Mouse (Mus musculus): ENCODE measurements around the gene Olfr921. TPM values are rescaled to one million over a fixed set of nuclear protein-coding genes. Genes with fewer than 3 reads are reported as not detected.

The Olfr921 gene
- polyA plus RNA-seq (2015; fragmentation: Nextera tagmentation; extraction: Ambion mirVana): not detected in 2 replicates

DNA sequence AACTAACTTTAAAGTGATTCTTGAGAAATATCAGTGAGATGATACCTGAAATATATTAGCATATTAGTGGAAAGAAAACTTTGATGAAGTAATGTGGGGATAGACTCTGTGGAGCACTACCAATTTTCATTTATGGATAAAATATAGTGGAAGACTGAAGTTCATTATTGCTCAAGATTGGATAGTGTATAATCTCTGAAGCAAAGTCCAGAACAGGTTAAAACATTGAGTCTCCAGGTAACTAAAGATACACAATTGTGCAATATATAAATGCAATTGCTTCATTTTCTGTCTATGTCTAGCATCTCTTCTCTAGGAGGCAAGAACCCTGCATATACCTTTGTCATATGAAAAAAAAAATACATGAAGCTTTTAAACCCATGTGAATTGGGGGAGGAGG, at the start of gene Olfr921:
TSS of gene Olfr921 (plus strand) at position 301 of the 400 bp plus-strand sequence.
- Histone ChIP-seq H3K27ac (no peak within 1 kb of the TSS), H3K4me3 (no peak within 1 kb of the TSS), H3K36me3 (no peaks in the 10 kb centered on the region), H3K4me2 (no peak within 1 kb of the TSS), H3K4me1 (no peaks in the 10 kb centered on the region), H3K9ac (no peak within 1 kb of the TSS), H3K9me3 (no peaks in the 10 kb centered on the region), H3K27me3 (no peaks in the 10 kb centered on the region)
- ATAC-seq (ENCODE audit: borderline replicate concordance, extremely low read depth, low FRiP score, low TSS enrichment): no peak

DNA sequence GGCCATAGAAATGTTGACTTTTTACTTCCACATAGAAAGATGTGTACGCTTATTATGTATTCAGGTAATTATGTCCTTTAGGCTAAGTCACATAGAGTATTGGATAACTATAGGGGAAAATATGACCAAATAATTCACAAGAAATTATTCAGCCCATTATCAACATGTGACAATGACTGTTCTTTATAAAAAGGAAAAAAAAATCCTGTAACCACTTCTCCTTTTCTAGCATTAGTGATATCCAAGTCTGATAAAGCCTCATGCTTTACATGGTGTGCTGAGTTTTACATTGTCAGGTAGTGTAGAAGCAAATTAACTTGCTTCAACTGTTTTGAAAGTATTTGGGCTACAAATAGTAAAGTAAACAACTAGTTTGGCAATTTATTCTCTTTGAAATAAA, 48.8 kb upstream of the Olfr921 start:
- Histone ChIP-seq H3K4me1 (peaks cover 6% of the 10 kb centered on the region), H3K9me3 (no peaks in the 10 kb centered on the region)
- 88% methylated on average over 1 of the region's 1 CpGs for WGBS

DNA sequence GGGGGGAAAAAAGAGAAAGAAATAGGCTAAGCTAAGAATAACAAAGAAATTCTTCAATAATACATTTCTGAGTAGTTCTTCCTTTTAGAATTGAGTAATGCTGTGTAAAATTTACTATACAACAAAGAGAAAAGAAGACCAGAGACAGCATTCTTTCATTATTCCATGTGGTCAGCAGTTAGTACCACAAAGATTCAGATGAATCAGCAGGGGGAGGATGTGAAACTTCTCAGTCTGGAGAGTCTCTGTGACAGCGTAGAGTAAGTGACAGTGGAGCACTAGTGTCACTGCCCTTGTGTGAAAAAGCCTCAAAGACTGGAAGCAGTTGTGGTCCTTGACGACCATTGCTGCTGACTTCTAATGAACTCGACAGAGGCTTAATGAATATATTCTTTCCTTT, 44.6 kb upstream of the Olfr921 start:
- 71% methylated on average over 3 of the region's 3 CpGs for WGBS
- H3K27ac ChIP-seq: no peak overlapping the region
- no peak overlapping the region for H3K9ac ChIP-seq
- ATAC-seq (ENCODE audit: borderline replicate concordance, extremely low read depth, low FRiP score, low TSS enrichment): no peak
- no peak overlapping the region for H3K4me2 ChIP-seq
- H3K4me3 ChIP-seq: no peak overlapping the region
- no peaks in the 10 kb centered on the region for H3K4me1 ChIP-seq
- peaks cover 7% of the 10 kb centered on the region; the same call in 1 of the 2 replicates for H3K36me3 ChIP-seq
- no peaks in the 10 kb centered on the region for H3K9me3 ChIP-seq
- H3K27me3 ChIP-seq: no peaks in the 10 kb centered on the region

More for the DNA sequence above, 48.8 kb upstream of the Olfr921 start:
- Histone ChIP-seq H3K36me3 (peaks cover 4% of the 10 kb centered on the region; the same call in 1 of the 2 replicates), H3K4me2 (no peak overlapping the region), H3K9ac (no peak overlapping the region), H3K27ac (no peak overlapping the region), H3K4me3 (no peak overlapping the region), H3K27me3 (no peaks in the 10 kb centered on the region)
- no peak for ATAC-seq (ENCODE audit: borderline replicate concordance, extremely low read depth, low FRiP score, low TSS enrichment)

DNA sequence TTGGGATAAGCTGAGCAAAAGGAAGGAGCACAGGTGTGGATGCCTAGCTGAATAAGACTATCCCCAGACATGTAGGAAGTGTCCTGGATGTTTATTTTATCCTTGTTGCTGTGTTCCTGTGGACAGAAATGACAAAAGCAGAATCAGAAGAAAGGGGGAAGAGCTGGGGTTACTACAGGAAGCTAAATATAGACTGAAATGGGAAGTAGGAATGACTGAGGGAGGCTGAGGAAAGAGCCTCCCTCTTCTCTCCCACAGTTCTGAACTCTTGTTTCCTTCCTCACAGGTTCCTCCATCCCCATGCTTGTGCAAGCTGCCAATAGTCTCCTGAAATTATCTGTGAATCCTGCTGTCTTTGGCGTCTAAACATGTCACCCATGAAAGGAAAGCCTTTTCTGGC, 31.5 kb upstream of the Olfr921 start:
- H3K9me3 ChIP-seq: no peaks in the 10 kb centered on the region
- no peak for ATAC-seq (ENCODE audit: borderline replicate concordance, extremely low read depth, low FRiP score, low TSS enrichment)
- H3K4me1 ChIP-seq: no peaks in the 10 kb centered on the region
- H3K27ac ChIP-seq: no peak overlapping the region
- H3K36me3 ChIP-seq: 0 out of 2 replicates have a peak, but pooled peaks cover 6% of the 10 kb centered on the region
- H3K4me3 ChIP-seq: no peak overlapping the region
- H3K9ac ChIP-seq: no peak overlapping the region
- H3K27me3 ChIP-seq: no peaks in the 10 kb centered on the region
- WGBS: 84% methylated on average over 1 of the region's 1 CpGs
- H3K4me2 ChIP-seq: no peak overlapping the region

DNA sequence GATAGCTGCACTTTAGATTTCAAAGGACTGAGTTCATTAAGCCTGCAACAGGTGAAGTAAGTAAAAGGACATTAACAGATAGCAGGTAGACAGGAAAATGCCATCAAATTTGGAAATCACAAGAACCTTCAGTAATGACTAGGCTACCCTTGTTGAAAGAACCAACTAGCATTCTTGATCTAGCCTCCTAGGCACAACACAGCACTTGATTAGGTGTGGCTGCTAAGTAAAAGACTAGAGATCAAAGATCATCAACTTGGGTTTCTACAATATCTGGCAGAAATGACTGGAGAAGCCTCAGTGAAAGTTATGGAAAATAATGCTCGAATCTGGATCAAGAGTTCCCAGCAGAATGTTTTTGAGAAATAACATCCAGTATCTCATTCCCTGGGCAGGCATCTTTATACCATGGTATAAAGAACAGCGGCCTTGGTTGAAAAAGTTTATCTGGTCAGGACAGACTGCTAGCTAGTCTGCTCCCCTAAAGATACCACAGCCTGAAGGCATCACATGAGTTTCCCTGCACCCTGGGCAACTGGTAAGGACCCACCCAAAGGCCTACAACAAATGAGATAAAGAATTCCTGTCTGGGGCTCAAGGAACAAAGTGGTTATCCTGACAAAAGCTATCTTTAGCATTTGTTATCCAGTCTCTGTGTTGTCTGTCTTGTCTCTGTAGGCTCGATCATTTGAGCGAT, 28.1 kb upstream of the Olfr921 start:
- no peak for ATAC-seq (ENCODE audit: borderline replicate concordance, extremely low read depth, low FRiP score, low TSS enrichment)
- 86% methylated on average over 4 of the region's 4 CpGs for WGBS

DNA sequence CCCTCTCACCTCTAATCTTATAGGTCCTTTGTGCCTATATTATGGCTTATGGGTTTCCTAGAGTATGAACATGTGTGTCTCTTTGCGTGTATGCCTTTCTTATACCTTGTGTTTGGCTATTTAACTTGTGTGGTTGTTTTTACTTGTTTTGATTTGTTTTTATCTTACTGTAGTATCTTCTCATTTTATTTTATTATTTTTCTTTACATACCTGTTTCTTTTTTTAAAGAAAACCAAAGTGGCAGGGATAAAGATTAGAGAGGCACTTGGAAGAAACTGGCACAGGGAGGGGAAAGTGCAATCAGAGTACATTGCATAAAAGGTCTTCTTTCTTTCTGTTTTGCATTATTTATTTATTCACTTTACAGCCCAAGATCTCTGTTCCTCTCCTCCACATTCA, 20.9 kb upstream of the Olfr921 start, which contains the start of gene Olfr920:
TSS of gene Olfr920 (plus strand) at position 301 of the 400 bp plus-strand sequence.
- no peaks in the 10 kb centered on the region for H3K36me3 ChIP-seq
- H3K27me3 ChIP-seq: no peaks in the 10 kb centered on the region
- no peaks in the 10 kb centered on the region for H3K4me1 ChIP-seq
- H3K27ac ChIP-seq: no peak within 1 kb of the TSS
- no peak within 1 kb of the TSS for H3K4me3 ChIP-seq
- whole genome bisulfite sequencing: 84% methylated on average over 1 of the region's 1 CpGs
- H3K4me2 ChIP-seq: no peak within 1 kb of the TSS
- H3K9me3 ChIP-seq: no peaks in the 10 kb centered on the region
- ATAC-seq (ENCODE audit: borderline replicate concordance, extremely low read depth, low FRiP score, low TSS enrichment): no peak
- H3K9ac ChIP-seq: no peak within 1 kb of the TSS

More for the DNA sequence above, 28.1 kb upstream of the Olfr921 start:
- no peak overlapping the region for H3K4me3 ChIP-seq
- no peak overlapping the region for H3K9ac ChIP-seq
- no peaks in the 10 kb centered on the region for H3K9me3 ChIP-seq
- H3K27ac ChIP-seq: no peak overlapping the region
- no peaks in the 10 kb centered on the region for H3K36me3 ChIP-seq
- H3K4me2 ChIP-seq: no peak overlapping the region
- no peaks in the 10 kb centered on the region for H3K4me1 ChIP-seq
- no peaks in the 10 kb centered on the region for H3K27me3 ChIP-seq

DNA sequence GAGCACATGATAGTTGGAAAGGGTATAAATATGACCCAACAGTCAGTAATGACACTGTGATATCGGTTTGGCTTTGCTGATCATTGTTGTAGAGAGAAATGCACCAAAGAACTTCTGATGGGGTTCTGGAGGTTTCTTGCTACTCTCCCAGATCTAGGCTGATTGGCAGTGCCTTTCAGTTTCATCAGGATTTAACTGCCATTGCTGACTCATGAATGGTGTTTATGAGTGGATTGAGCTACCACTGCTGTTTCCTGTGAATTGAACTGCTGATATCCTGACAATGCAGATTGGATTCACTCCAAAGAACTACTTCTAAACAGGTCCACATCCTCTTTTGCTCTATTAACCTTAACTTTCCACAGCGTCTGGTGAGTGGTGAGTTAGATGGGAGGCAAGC, 19.8 kb downstream of the Olfr921 start:
- Histone ChIP-seq H3K27me3 (no peaks in the 10 kb centered on the region), H3K27ac (no peak overlapping the region), H3K4me2 (no peak overlapping the region), H3K36me3 (no peaks in the 10 kb centered on the region), H3K4me3 (no peak overlapping the region), H3K4me1 (no peaks in the 10 kb centered on the region), H3K9me3 (no peaks in the 10 kb centered on the region), H3K9ac (no peak overlapping the region)
- ATAC-seq (ENCODE audit: borderline replicate concordance, extremely low read depth, low FRiP score, low TSS enrichment): no peak
- 79% methylated on average over 2 of the region's 2 CpGs for WGBS

DNA sequence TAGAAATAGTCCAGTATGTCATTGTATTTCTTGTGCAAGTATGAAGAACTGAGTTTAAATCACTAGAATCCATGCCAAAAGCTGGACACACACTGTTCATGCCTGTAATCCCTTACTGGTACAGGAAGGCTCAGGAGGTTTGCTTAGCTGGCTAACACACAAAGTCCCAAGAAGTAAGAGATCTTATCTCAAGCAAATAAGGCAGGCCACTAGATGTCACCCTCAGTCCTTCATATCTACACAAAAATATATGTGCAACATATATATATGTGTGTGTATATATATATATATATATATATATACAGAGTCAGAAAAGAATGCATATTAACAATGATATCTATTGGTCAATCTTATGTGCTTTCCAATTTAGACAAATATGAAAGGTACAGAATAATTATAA, 32.8 kb downstream of the Olfr921 start:
- no peak overlapping the region for H3K27ac ChIP-seq
- ATAC-seq (ENCODE audit: borderline replicate concordance, extremely low read depth, low FRiP score, low TSS enrichment): no peak
- no peaks in the 10 kb centered on the region for H3K4me1 ChIP-seq
- no peaks in the 10 kb centered on the region for H3K36me3 ChIP-seq
- H3K4me2 ChIP-seq: no peak overlapping the region
- no peak overlapping the region for H3K4me3 ChIP-seq
- H3K9me3 ChIP-seq: no peaks in the 10 kb centered on the region
- H3K27me3 ChIP-seq: no peaks in the 10 kb centered on the region
- no peak overlapping the region for H3K9ac ChIP-seq

DNA sequence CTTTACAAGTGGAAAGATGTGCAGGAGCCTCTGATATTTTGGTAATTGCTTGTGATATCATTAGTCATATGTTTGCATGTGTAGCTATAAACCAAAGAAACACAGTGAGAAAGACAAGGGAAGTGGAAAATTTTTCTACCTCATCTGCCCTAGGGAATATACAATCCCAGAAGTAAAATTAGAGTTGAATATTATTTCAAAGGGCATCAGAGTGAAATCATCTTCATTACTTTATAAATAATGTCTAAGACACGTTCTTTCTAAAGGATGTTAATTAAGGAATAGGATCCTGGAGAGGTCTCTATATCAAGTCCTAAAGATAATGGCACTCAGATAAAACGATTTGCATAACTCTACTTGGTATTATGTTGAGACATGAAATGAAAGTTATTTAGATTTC, 41.4 kb downstream of the Olfr921 start, which contains the start of gene Olfr922:
TSS of gene Olfr922 (plus strand) at position 301 of the 400 bp plus-strand sequence.
- Histone ChIP-seq H3K27ac (no peak within 1 kb of the TSS), H3K27me3 (no peaks in the 10 kb centered on the region), H3K4me3 (no peak within 1 kb of the TSS), H3K9ac (no peak within 1 kb of the TSS), H3K4me2 (no peak within 1 kb of the TSS), H3K36me3 (no peaks in the 10 kb centered on the region), H3K4me1 (no peaks in the 10 kb centered on the region), H3K9me3 (no peaks in the 10 kb centered on the region)
- 49% methylated on average over 2 of the region's 2 CpGs for WGBS
- ATAC-seq (ENCODE audit: borderline replicate concordance, extremely low read depth, low FRiP score, low TSS enrichment): no peak

DNA sequence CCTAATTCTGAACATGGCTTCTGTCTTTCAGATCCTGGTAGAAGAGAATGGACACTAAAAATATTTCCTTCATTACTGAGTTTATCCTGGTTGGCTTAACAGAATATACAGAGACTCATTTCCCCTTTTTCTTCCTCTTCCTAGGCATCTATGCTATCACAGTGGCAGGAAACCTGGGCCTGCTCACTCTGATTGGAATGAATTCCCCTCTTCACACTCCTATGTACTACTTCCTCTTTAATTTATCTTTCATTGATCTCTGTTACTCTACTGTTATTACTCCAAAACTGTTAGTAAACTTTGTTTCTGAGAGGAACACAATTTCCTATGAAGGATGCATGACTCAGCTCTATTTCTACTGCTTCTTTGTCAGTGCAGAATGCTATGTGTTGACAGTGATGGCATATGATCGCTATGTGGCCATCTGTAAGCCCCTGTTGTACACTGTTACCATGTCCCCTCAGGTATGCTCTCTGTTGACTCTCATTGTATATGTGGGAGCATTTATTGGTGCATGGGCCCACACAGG, 42.7 kb downstream of the Olfr921 start:
- Histone ChIP-seq H3K36me3 (no peaks in the 10 kb centered on the region), H3K4me1 (no peaks in the 10 kb centered on the region), H3K9me3 (no peaks in the 10 kb centered on the region), H3K27ac (no peak overlapping the region), H3K27me3 (no peaks in the 10 kb centered on the region), H3K4me2 (no peak overlapping the region), H3K9ac (no peak overlapping the region), H3K4me3 (no peak overlapping the region)
- no peak for ATAC-seq (ENCODE audit: borderline replicate concordance, extremely low read depth, low FRiP score, low TSS enrichment)
- 76% methylated on average over 1 of the region's 1 CpGs for WGBS

DNA sequence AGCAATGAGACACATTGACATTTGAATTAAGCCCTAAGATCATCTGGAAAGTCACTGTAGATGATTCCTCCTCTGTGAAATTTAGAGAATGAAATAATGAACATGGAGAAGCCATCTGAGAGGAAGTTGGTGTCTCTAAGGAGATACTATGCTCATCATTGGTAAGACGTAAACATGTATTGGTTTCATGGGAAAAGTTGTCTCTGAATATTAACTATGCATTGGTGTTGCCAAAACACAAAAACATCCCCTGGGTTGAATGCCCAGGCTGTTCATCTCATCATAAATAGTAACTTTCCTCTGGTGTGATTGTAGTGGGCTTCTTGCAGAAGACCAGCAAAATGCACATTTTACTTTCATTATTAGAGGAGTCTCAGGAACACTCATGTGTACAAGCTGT, 53.4 kb downstream of the Olfr921 start, which contains the start of gene Olfr923:
TSS of gene Olfr923 (plus strand) at position 301 of the 400 bp plus-strand sequence.
- Histone ChIP-seq H3K4me2 (no peak within 1 kb of the TSS), H3K9ac (no peak within 1 kb of the TSS), H3K9me3 (no peaks in the 10 kb centered on the region), H3K36me3 (no peaks in the 10 kb centered on the region), H3K27me3 (no peaks in the 10 kb centered on the region), H3K4me3 (no peak within 1 kb of the TSS), H3K27ac (no peak within 1 kb of the TSS), H3K4me1 (no peaks in the 10 kb centered on the region)
- ATAC-seq (ENCODE audit: borderline replicate concordance, extremely low read depth, low FRiP score, low TSS enrichment): no peak
- 82% methylated on average over 1 of the region's 1 CpGs for WGBS

Measured in lung, embryonic 15.5 days (tissue).